ENCODE assay signal across 9 mouse cellular contexts in the genomic region with DNA sequence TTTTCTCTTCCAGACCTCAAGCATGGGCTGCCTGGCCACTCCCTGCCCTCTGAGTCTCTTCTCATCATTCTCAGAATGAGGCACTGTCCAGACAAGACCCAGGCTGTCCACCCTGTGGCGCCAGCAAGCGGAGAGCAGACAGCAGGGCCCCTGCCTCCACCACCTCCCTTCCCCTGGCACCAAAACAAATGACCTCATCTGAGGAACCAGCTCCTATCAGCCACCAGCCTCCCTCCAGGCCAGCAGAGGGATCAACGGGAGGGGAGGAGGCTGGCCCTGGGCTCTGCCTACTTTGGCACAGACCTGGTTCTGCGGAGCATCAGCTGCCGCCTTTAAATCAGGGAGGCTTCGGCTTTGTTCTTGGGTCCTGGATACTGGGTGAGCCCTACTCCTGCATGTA. TPM values are rescaled to one million over a fixed set of nuclear protein-coding genes. Genes with fewer than 3 reads are reported as not detected.
DNase-seq lines count a peak whose midpoint lies in the region; ATAC-seq and TF ChIP-seq lines count a peak whose summit lies in the region.
"Had no signal": no experiment of that assay in that cellular context is flagged by ENCODE, and none has a peak within 500 bp of the region (broad histone marks: within the 10 kb centered on the region; RNA-seq: fewer than 3 reads in every experiment).

No protein-coding gene starts in this region.

- no peak overlapping the region for H3K9ac ChIP-seq in intestine, embryonic 14.5 days (ENCODE audit: low read length)
- no peak overlapping the region for H3K9ac ChIP-seq in stomach, embryonic 16.5 days (ENCODE audit: low read length)

- no peaks in the 10 kb centered on the region for H3K36me3 ChIP-seq in intestine, embryonic 14.5 days (ENCODE audit: control insufficient read depth, insufficient read depth, low read length)
- H3K36me3 ChIP-seq in stomach, embryonic 16.5 days (ENCODE audit: control insufficient read depth, insufficient read depth, low read length) = no peaks in the 10 kb centered on the region

- H3K4me3 ChIP-seq in intestine, embryonic 14.5 days (ENCODE audit: low read depth, low read length) = no peak overlapping the region
- H3K4me3 ChIP-seq in lung, adult 2 months (replicated peaks; ENCODE audit: extremely low read depth, low read depth, low read length) = no peak overlapping the region
- no peak overlapping the region for H3K4me3 ChIP-seq in stomach, embryonic 16.5 days (replicated peaks; ENCODE audit: low read length)

- peak; percentile 10; the same call in 1 of the 2 replicates for TF ChIP-seq CTCF in lung, adult 2 months (IDR thresholded peaks at IDR 0.05; ENCODE audit: insufficient read depth, low read length)

- whole genome bisulfite sequencing in intestine, embryonic 14.5 days = 26% methylated on average over 6 of the region's 6 CpGs
- WGBS in lung, adult 2 months = 15% methylated on average over 6 of the region's 6 CpGs
- 20% methylated on average over 6 of the region's 6 CpGs for WGBS in stomach, embryonic 16.5 days

- peak; percentile 83 for DNase-seq in ovary, adult 18-20 months (ENCODE audit: low spot score)
- DNase-seq in ovary, postnatal 10 days (ENCODE audit: low spot score) = no peak
- DNase-seq in cerebellum, postnatal 14 days = peak; percentile 83 to 88
- DNase-seq in intestine, embryonic 14.5 days (ENCODE audit: low spot score) = no peak
- DNase-seq in lung, adult 2 months = peak; percentile 45
- DNase-seq in thymus, postnatal 14 days = no peak

- H3K4me1 ChIP-seq in intestine, embryonic 14.5 days (replicated peaks; ENCODE audit: control insufficient read depth, insufficient read depth, low read length) = no peaks in the 10 kb centered on the region
- no peaks in the 10 kb centered on the region for H3K4me1 ChIP-seq in lung, adult 2 months (ENCODE audit: control insufficient read depth, insufficient read depth, low read length)
- H3K4me1 ChIP-seq in stomach, embryonic 16.5 days (ENCODE audit: control insufficient read depth, insufficient read depth, low read length) = no peaks in the 10 kb centered on the region

- H3K27ac ChIP-seq in intestine, embryonic 14.5 days (ENCODE audit: low read depth) = no peak overlapping the region
- H3K27ac ChIP-seq in stomach, embryonic 16.5 days (ENCODE audit: low read length) = no peak overlapping the region

- TF ChIP-seq POLR2A in lung, adult 2 months (IDR thresholded peaks at IDR 0.05; ENCODE audit: borderline replicate concordance, extremely low read depth, low read depth, low read length) = peak; percentile 28; the same call in 1 of the 2 replicates

- no peak overlapping the region for H3K4me2 ChIP-seq in intestine, embryonic 14.5 days (ENCODE audit: low read length)
- H3K4me2 ChIP-seq in stomach, embryonic 16.5 days (ENCODE audit: low read depth, low read length) = no peak overlapping the region

- no peaks in the 10 kb centered on the region for H3K27me3 ChIP-seq in intestine, embryonic 14.5 days (replicated peaks; ENCODE audit: control insufficient read depth, insufficient read depth, low read length)
- H3K27me3 ChIP-seq in stomach, embryonic 16.5 days (ENCODE audit: control insufficient read depth, insufficient read depth, low read length) = no peaks in the 10 kb centered on the region

- H3K9me3 ChIP-seq in intestine, embryonic 14.5 days (ENCODE audit: control insufficient read depth, low read length) = no peaks in the 10 kb centered on the region
- no peaks in the 10 kb centered on the region for H3K9me3 ChIP-seq in stomach, embryonic 16.5 days (replicated peaks; ENCODE audit: control insufficient read depth, low read length)

- 0 out of 2 replicates have a peak, but pooled peaks have one; percentile 14 for ATAC-seq in granulocyte monocyte progenitor cell, adult 5-6 weeks (replicated peaks; ENCODE audit: poor library complexity, severe bottlenecking)
- ATAC-seq in intestine, embryonic 14.5 days (replicated peaks; ENCODE audit: low FRiP score, low TSS enrichment, low read depth) = 0 out of 2 replicates have a peak, but pooled peaks have one; percentile 36
- peak; percentile 76 for ATAC-seq in stomach, embryonic 16.5 days (ENCODE audit: insufficient read depth, low FRiP score)

RNA-seq across cellular contexts. Expression of a gene that starts 5.0 kb away (rescaled TPM):
- total RNA-seq in granulocyte monocyte progenitor cell, adult 5-6 weeks (2014; fragmentation: Nextera tagmentation) = not detected in 2 replicates
- not detected in 2 replicates for total RNA-seq in granulocyte monocyte progenitor cell, adult 5-6 weeks (2017)
- polyA plus RNA-seq in intestine, embryonic 14.5 days (2014; fragmentation: Nextera tagmentation; extraction: Ambion mirVana) = not detected in 2 replicates
- not detected in 2 replicates for polyA plus RNA-seq in lung, adult 2 months (2012; rRNA removed)
- polyA plus RNA-seq in stomach, embryonic 16.5 days (2015; fragmentation: Nextera tagmentation; extraction: Ambion mirVana) = not detected in 2 replicates
- total RNA-seq: layer of hippocampus, postnatal 14 days had no signal

RNA-seq across cellular contexts. Expression of a gene that starts 7.9 kb away (rescaled TPM):
- not detected in 2 replicates for total RNA-seq in granulocyte monocyte progenitor cell, adult 5-6 weeks (2014; fragmentation: Nextera tagmentation)
- total RNA-seq in granulocyte monocyte progenitor cell, adult 5-6 weeks (2017) = not detected in 2 replicates
- polyA plus RNA-seq in intestine, embryonic 14.5 days (2014; fragmentation: Nextera tagmentation; extraction: Ambion mirVana) = 0.37 and 0.89 TPM in 2 replicates
- 0.76 TPM in 1 of 2 replicates, not detected in the other for polyA plus RNA-seq in lung, adult 2 months (2012; rRNA removed)
- polyA plus RNA-seq in stomach, embryonic 16.5 days (2015; fragmentation: Nextera tagmentation; extraction: Ambion mirVana) = 0.31 and 0.36 TPM in 2 replicates
- total RNA-seq: layer of hippocampus, postnatal 14 days had no signal

RNA-seq across cellular contexts. Expression of a gene that starts 43.2 kb away (rescaled TPM):
- not detected in 2 replicates for total RNA-seq in granulocyte monocyte progenitor cell, adult 5-6 weeks (2014; fragmentation: Nextera tagmentation)
- total RNA-seq in granulocyte monocyte progenitor cell, adult 5-6 weeks (2017) = not detected in 2 replicates
- polyA plus RNA-seq in intestine, embryonic 14.5 days (2014; fragmentation: Nextera tagmentation; extraction: Ambion mirVana) = not detected in 2 replicates
- not detected in 2 replicates for polyA plus RNA-seq in lung, adult 2 months (2012; rRNA removed)
- not detected in 2 replicates for polyA plus RNA-seq in stomach, embryonic 16.5 days (2015; fragmentation: Nextera tagmentation; extraction: Ambion mirVana)
- total RNA-seq: layer of hippocampus, postnatal 14 days had no signal

RNA-seq across cellular contexts. Expression of a gene that starts 56.9 kb away (rescaled TPM):
- not detected in 2 replicates for total RNA-seq in granulocyte monocyte progenitor cell, adult 5-6 weeks (2014; fragmentation: Nextera tagmentation)
- not detected in 2 replicates for total RNA-seq in granulocyte monocyte progenitor cell, adult 5-6 weeks (2017)
- not detected in 2 replicates for polyA plus RNA-seq in intestine, embryonic 14.5 days (2014; fragmentation: Nextera tagmentation; extraction: Ambion mirVana)
- polyA plus RNA-seq in lung, adult 2 months (2012; rRNA removed) = not detected in 2 replicates
- polyA plus RNA-seq in stomach, embryonic 16.5 days (2015; fragmentation: Nextera tagmentation; extraction: Ambion mirVana) = not detected in 2 replicates
- total RNA-seq: layer of hippocampus, postnatal 14 days had no signal

Comparison
In these comparisons a context has a peak if more than half of its experiments do, and no peak if none do; other contexts are left out.
1. DNase-seq: peak in ovary, adult 18-20 months (single experiment), cerebellum, postnatal 14 days (2 of 2) and lung, adult 2 months (single experiment); none in ovary, postnatal 10 days (single experiment), intestine, embryonic 14.5 days (single experiment) and thymus, postnatal 14 days (single experiment).
2. ATAC-seq: peak in every context shown above with its lines; median percentile 76 in stomach, embryonic 16.5 days; 36 in intestine, embryonic 14.5 days; 14 in granulocyte monocyte progenitor cell, adult 5-6 weeks.